Mouse (Mus musculus) forelimb bud, embryonic 11.5 days (tissue): ENCODE data around the gene Pax5.

ENCODE experiments used
- DNase-seq: peaks from one replicate; pipeline ENCODE4 v3.0.0-alpha.2; 2012; ENCODE audit warnings: low read depth, low spot score

Gene Pax5

GRCm38 (mm10) chr4:44545669-44546068, 164.6 kb downstream of the Pax5 start:
- DNase-seq = no peak

- DNase-seq = no peak
Observed at GRCm38 (mm10) chr4:44544495-44544894, 165.8 kb downstream of the Pax5 start.

GRCm38 (mm10) chr4:44543880-44544279, 166.4 kb downstream of the Pax5 start:
- DNase-seq = no peak

GRCm38 (mm10) chr4:44542101-44542500, 168.2 kb downstream of the Pax5 start:
- DNase-seq = no peak

- no peak for DNase-seq
Observed at GRCm38 (mm10) chr4:44538488-44538887, 171.8 kb downstream of the Pax5 start.

- DNase-seq = no peak
Observed at GRCm38 (mm10) chr4:44536794-44537193, 173.5 kb downstream of the Pax5 start.

GRCm38 (mm10) chr4:44535646-44536045, 174.6 kb downstream of the Pax5 start:
- DNase-seq = no peak

GRCm38 (mm10) chr4:44533286-44533685, 177.0 kb downstream of the Pax5 start:
- DNase-seq = no peak

GRCm38 (mm10) chr4:44532731-44533130, 177.6 kb downstream of the Pax5 start:
- no peak for DNase-seq

- DNase-seq = no peak
Observed at GRCm38 (mm10) chr4:44525336-44525735, 185.0 kb downstream of the Pax5 start.

GRCm38 (mm10) chr4:44518923-44519322, 191.4 kb downstream of the Pax5 start:
- DNase-seq = no peak

- no peak for DNase-seq
Observed at GRCm38 (mm10) chr4:44513981-44514380, 196.3 kb downstream of the Pax5 start.

GRCm38 (mm10) chr4:44511682-44512081, 198.6 kb downstream of the Pax5 start:
- DNase-seq = peak; percentile 88

GRCm38 (mm10) chr4:44508386-44509226, 201.7 kb downstream of the Pax5 start:
- peak; percentile 34 for DNase-seq

- no peak for DNase-seq
Observed at GRCm38 (mm10) chr4:44507861-44508260, 202.4 kb downstream of the Pax5 start.

GRCm38 (mm10) chr4:44504998-44505397, 205.3 kb downstream of the Pax5 start:
- DNase-seq = no peak

- DNase-seq = no peak
Observed at GRCm38 (mm10) chr4:44502196-44502867, 208.0 kb downstream of the Pax5 start.

- no peak for DNase-seq
Observed at GRCm38 (mm10) chr4:44498156-44498555, 212.1 kb downstream of the Pax5 start.

- DNase-seq = no peak
Observed at GRCm38 (mm10) chr4:44495836-44496235, 214.5 kb downstream of the Pax5 start.

GRCm38 (mm10) chr4:44493756-44494155, 216.5 kb downstream of the Pax5 start:
- DNase-seq = no peak

GRCm38 (mm10) chr4:44490872-44491271, 219.4 kb downstream of the Pax5 start:
- DNase-seq = no peak

- DNase-seq = no peak
Observed at GRCm38 (mm10) chr4:44488702-44489101, 221.6 kb downstream of the Pax5 start.

GRCm38 (mm10) chr4:44488219-44488618, 222.1 kb downstream of the Pax5 start:
- no peak for DNase-seq
